Comparison of ENCODE assay signal across 14 mouse cellular contexts in the genomic region with DNA sequence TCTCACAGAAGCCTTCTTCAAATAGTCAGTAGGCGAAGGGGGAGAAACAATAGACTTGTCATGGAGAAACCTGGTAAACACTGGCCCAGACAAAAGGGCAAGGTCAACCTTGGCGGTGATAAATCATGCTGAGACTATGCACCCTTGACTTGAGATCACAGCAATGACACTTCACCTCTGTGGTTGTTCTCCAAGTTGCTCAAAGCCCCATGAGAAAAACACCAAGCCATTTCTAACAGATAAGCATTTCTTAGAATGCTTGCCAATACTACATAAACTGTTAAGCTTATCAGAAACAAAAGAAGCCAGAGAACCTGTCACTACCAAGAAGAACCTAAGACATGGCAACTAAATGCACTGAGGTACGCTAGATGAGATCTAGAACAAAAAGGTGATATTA.
A peak's percentile ranks its signal among the peaks of the same experiment; 100 is the strongest.
DNase-seq lines count a peak whose midpoint lies in the region; ATAC-seq and TF ChIP-seq lines count a peak whose summit lies in the region.
"Had no signal": no experiment of that assay in that cellular context is flagged by ENCODE, and none has a peak within 500 bp of the region (broad histone marks: within the 10 kb centered on the region; RNA-seq: fewer than 3 reads in every experiment).

No protein-coding gene starts in this region.

- peaks cover 7% of the 10 kb centered on the region; the same call in 1 of the 2 replicates for H3K4me1 ChIP-seq in kidney, embryonic 14.5 days (ENCODE audit: control insufficient read depth, insufficient read depth, low read length)
- H3K4me1 ChIP-seq in MEL (ENCODE audit: control insufficient read depth in 1 of 2, insufficient read depth in 2 of 2, low read length in 2 of 2) = peaks cover 17 to 19% of the 10 kb centered on the region in 2 experiments
- H3K4me1 ChIP-seq in liver, embryonic 15.5 days (replicated peaks) = peaks cover 13% of the 10 kb centered on the region
- H3K4me1 ChIP-seq: forebrain, embryonic 15.5 days had no signal

- TF ChIP-seq POLR2A in MEL (IDR thresholded peaks at IDR 0.05; ENCODE audit: control insufficient read depth in 1 of 2, insufficient read depth in 1 of 2, low read depth in 1 of 2, low read length in 2 of 2, poor library complexity in 1 of 2) = no peak

- no peak for DNase-seq in kidney, adult 18-20 months
- peak; percentile 63 for DNase-seq in MEL (ENCODE audit: low read depth, low spot score)
- DNase-seq in adrenal gland, postnatal 36 days = peak; percentile 61 to 64
- no peak for DNase-seq in left cerebral cortex, adult 18-20 months (ENCODE audit: low spot score in 2 of 2)
- no peak for DNase-seq in right cerebral cortex, postnatal 10 days (ENCODE audit: low spot score in 2 of 2)
- DNase-seq in cerebellum, adult 11 months = no peak
- DNase-seq: cerebellum, adult 8-10 months; heart, postnatal 10 days had no signal

- H3K4me2 ChIP-seq in kidney, embryonic 14.5 days (replicated peaks; ENCODE audit: low read depth, low read length) = no peak overlapping the region
- no peak overlapping the region for H3K4me2 ChIP-seq in liver, embryonic 15.5 days
- H3K4me2 ChIP-seq: forebrain, embryonic 15.5 days; limb, embryonic 15.5 days had no signal

- no peak for TF ChIP-seq CTCF in MEL (IDR thresholded peaks at IDR 0.05 in 2 of 3, conservative IDR thresholded peaks at IDR 0.05 in 1 of 3; ENCODE audit: control insufficient read depth in 1 of 3, insufficient read depth in 1 of 3, low read depth in 2 of 3, low read length in 3 of 3, poor library complexity in 1 of 3, severe bottlenecking in 1 of 3)

- H3K9me3 ChIP-seq in kidney, embryonic 14.5 days (ENCODE audit: control insufficient read depth, low read length) = no peaks in the 10 kb centered on the region
- H3K9me3 ChIP-seq in MEL (replicated peaks; ENCODE audit: insufficient read depth, low read length) = no peaks in the 10 kb centered on the region
- no peaks in the 10 kb centered on the region for H3K9me3 ChIP-seq in liver, embryonic 15.5 days (replicated peaks)
- H3K9me3 ChIP-seq: forebrain, embryonic 15.5 days; limb, embryonic 15.5 days had no signal

- H3K4me3 ChIP-seq in kidney, embryonic 14.5 days (ENCODE audit: low read length) = no peak overlapping the region
- H3K4me3 ChIP-seq in MEL (ENCODE audit: control insufficient read depth in 1 of 2, insufficient read depth in 1 of 2, low read depth in 2 of 2, low read length in 2 of 2) = no peak overlapping the region
- H3K4me3 ChIP-seq in liver, embryonic 15.5 days (replicated peaks) = no peak overlapping the region
- H3K4me3 ChIP-seq: forebrain, embryonic 15.5 days; limb, embryonic 15.5 days had no signal

- H3K27ac ChIP-seq in kidney, embryonic 14.5 days (ENCODE audit: low read depth, low read length) = no peak overlapping the region
- 0 out of 2 replicates have a peak overlapping the region, but pooled peaks have one; percentile 1 for H3K27ac ChIP-seq in MEL (ENCODE audit: control insufficient read depth, low read depth, low read length)
- H3K27ac ChIP-seq in liver, embryonic 15.5 days (replicated peaks) = no peak overlapping the region
- H3K27ac ChIP-seq: forebrain, embryonic 15.5 days; limb, embryonic 15.5 days; macrophage had no signal

- peak; percentile 83 to 87 for TF ChIP-seq EP300 in MEL (IDR thresholded peaks at IDR 0.05; ENCODE audit: low read depth in 1 of 2, low read length in 2 of 2)

- no peaks in the 10 kb centered on the region for H3K36me3 ChIP-seq in kidney, embryonic 14.5 days (ENCODE audit: control insufficient read depth, insufficient read depth, low read length)
- H3K36me3 ChIP-seq in MEL (ENCODE audit: control insufficient read depth in 1 of 2, insufficient read depth in 2 of 2, low read length in 2 of 2) = peaks cover 0 to 27% of the 10 kb centered on the region in 2 experiments; a peak in 2 of 4 replicates
- no peaks in the 10 kb centered on the region for H3K36me3 ChIP-seq in liver, embryonic 15.5 days (replicated peaks)
- H3K36me3 ChIP-seq: forebrain, embryonic 15.5 days; limb, embryonic 15.5 days had no signal

- TF ChIP-seq RAD21 in MEL (IDR thresholded peaks at IDR 0.05; ENCODE audit: low read depth, low read length) = no peak

- H3K9ac ChIP-seq in kidney, embryonic 14.5 days (ENCODE audit: low read depth, low read length) = no peak overlapping the region
- no peak overlapping the region for H3K9ac ChIP-seq in MEL (ENCODE audit: control insufficient read depth, low read depth, low read length, poor library complexity, severe bottlenecking)
- H3K9ac ChIP-seq in liver, embryonic 15.5 days = no peak overlapping the region
- H3K9ac ChIP-seq: forebrain, embryonic 15.5 days; limb, embryonic 15.5 days had no signal

- no peaks in the 10 kb centered on the region for H3K79me2 ChIP-seq in MEL (ENCODE audit: control insufficient read depth, insufficient read depth, low read length, poor library complexity)

- WGBS in kidney, embryonic 14.5 days = 50% methylated on average over 3 of the region's 3 CpGs
- 35% methylated on average over 3 of the region's 3 CpGs for WGBS in liver, embryonic 15.5 days (ENCODE audit: insufficient replicate concordance)

- ATAC-seq in kidney, embryonic 14.5 days (ENCODE audit: low FRiP score, low TSS enrichment) = peak; percentile 59
- peak; percentile 52 for ATAC-seq in liver, embryonic 15.5 days (ENCODE audit: insufficient read depth)
- ATAC-seq: forebrain, embryonic 15.5 days; intestine, postnatal 0 days had no signal

- no peaks in the 10 kb centered on the region for H3K27me3 ChIP-seq in kidney, embryonic 14.5 days (ENCODE audit: control insufficient read depth, insufficient read depth, low read length)
- no peaks in the 10 kb centered on the region for H3K27me3 ChIP-seq in MEL (ENCODE audit: control insufficient read depth in 1 of 2, insufficient read depth in 2 of 2, low read length in 2 of 2)
- H3K27me3 ChIP-seq in liver, embryonic 15.5 days = no peaks in the 10 kb centered on the region
- H3K27me3 ChIP-seq: forebrain, embryonic 15.5 days; limb, embryonic 15.5 days had no signal

TF ChIP-seq in MEL, 35 proteins besides CTCF, POLR2A, EP300 and RAD21:
- TF ChIP-seq ZNF384 (IDR thresholded peaks at IDR 0.05; ENCODE audit: low read depth, low read length) (no peak), TAL1 (IDR thresholded peaks at IDR 0.05; ENCODE audit: low read length) (peak; percentile 30), MAFK (IDR thresholded peaks at IDR 0.05; ENCODE audit: borderline replicate concordance, low read depth, low read length) (0 out of 2 replicates have a peak, but pooled peaks have one; percentile 58), BHLHE40 (IDR thresholded peaks at IDR 0.05; ENCODE audit: borderline replicate concordance, low read depth, low read length) (no peak), SIN3A (IDR thresholded peaks at IDR 0.05; ENCODE audit: low read length) (peak; percentile 66), GATA1 (IDR thresholded peaks at IDR 0.05; ENCODE audit: low read depth, low read length) (peak; percentile 84), MYC (IDR thresholded peaks at IDR 0.05; ENCODE audit: low read depth, low read length) (0 out of 2 replicates have a peak, but pooled peaks have one; percentile 18), ETS1 (IDR thresholded peaks at IDR 0.05; ENCODE audit: low read depth, low read length) (peak; percentile 84), MAZ (IDR thresholded peaks at IDR 0.05; ENCODE audit: low read depth, low read length) (no peak), TCF12 (IDR thresholded peaks at IDR 0.05; ENCODE audit: low read depth, low read length) (peak; percentile 82), MXI1 (IDR thresholded peaks at IDR 0.05; ENCODE audit: low read depth, low read length) (0 out of 2 replicates have a peak, but pooled peaks have one; percentile 23), RCOR1 (IDR thresholded peaks at IDR 0.05; ENCODE audit: low read depth, low read length) (peak; percentile 83)

Comparison
In these comparisons a context has a peak if more than half of its experiments do, and no peak if none do; other contexts are left out.
1. DNase-seq: peak in MEL (single experiment) and adrenal gland, postnatal 36 days (2 of 2); none in kidney, adult 18-20 months (single experiment), left cerebral cortex, adult 18-20 months (0 of 2), right cerebral cortex, postnatal 10 days (0 of 2) and cerebellum, adult 11 months (single experiment).